In the genomic region with DNA sequence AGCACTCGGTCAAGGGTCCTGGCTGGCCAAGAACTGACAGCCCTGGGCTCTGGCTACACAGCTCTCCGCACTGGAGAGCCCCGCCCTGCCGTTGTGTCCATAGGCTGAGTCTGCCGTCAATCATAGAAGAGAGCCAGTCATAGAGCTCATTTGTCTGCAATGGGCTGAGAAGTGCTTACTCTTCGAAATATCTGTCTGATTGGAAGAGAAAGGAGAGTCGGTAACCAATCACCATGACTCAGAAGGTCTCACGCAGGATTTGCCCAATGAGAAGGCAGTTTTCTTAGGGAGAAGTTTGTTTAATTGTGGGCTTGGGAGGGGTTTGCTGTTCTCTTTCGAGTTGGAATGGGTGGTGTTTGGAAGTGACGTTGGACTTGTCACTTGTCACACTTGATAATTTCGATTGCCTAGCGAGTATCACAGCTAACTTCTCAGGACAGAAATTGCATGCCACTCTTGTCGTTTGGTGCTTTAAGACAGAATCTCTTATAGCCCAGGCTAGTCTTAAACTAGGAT, we compare ENCODE assay signal across 8 mouse cellular contexts. TPM values are rescaled to one million over a fixed set of nuclear protein-coding genes. Genes with fewer than 3 reads are reported as not detected.
A peak's percentile ranks its signal among the peaks of the same experiment; 100 is the strongest.
DNase-seq lines count a peak whose midpoint lies in the region; ATAC-seq and TF ChIP-seq lines count a peak whose summit lies in the region.

Pxmp4 (minus strand) TSS at position 71 of the 516 bp plus-strand sequence.

- no peak within 1 kb of the TSS for H3K27ac ChIP-seq in ES-E14 (ENCODE audit: insufficient read depth, low read depth, low read length, poor library complexity, severe bottlenecking)
- 0 out of 2 replicates have a peak within 1 kb of the TSS, but pooled peaks have one; percentile 53 for H3K27ac ChIP-seq in forebrain, embryonic 15.5 days (replicated peaks)

- H3K9ac ChIP-seq in ES-E14 (ENCODE audit: insufficient read depth, low read depth, low read length, poor library complexity, severe bottlenecking) = peak within 1 kb of the TSS; percentile 85
- H3K9ac ChIP-seq in forebrain, embryonic 15.5 days (replicated peaks) = peak within 1 kb of the TSS; percentile 78

- in situ Hi-C loops in ES-E14 (cut with MboI; ENCODE audit: low sequenced_read_pairs in 2 of 2, unreplicated experiment in 2 of 2) = no loop called here

- intact Hi-C loops in heart, postnatal 25 days (cut with DNase I) = no loop called here

- under 1% methylated on average over 13 of the region's 13 CpGs for WGBS in forebrain, embryonic 15.5 days
- WGBS in lung, adult 2 months = under 1% methylated on average over 13 of the region's 13 CpGs

- peak; percentile 97 for DNase-seq in ES-E14 (ENCODE audit: low read depth, low spot score)
- peak; percentile 98 for DNase-seq in cerebellum, adult 11-12 months
- peak; percentile 99 for DNase-seq in heart, postnatal 25 days (ENCODE audit: low spot score)
- DNase-seq in layer of hippocampus, adult 18-20 months (ENCODE audit: low spot score in 2 of 2) = peak; percentile 97 to 100
- peak; percentile 100 for DNase-seq in lung, adult 2 months
- peak; percentile 92 to 98 for DNase-seq in thymus, adult 18-20 months

- H3K4me1 ChIP-seq in ES-E14 (ENCODE audit: control insufficient read depth in 2 of 2, insufficient read depth in 2 of 2, low read length in 2 of 2, poor library complexity in 1 of 2) = peaks cover 0 to 3% of the 10 kb centered on the region in 2 experiments; a peak in 1 of 4 replicates
- peaks cover 14% of the 10 kb centered on the region for H3K4me1 ChIP-seq in forebrain, embryonic 15.5 days
- peaks cover 8% of the 10 kb centered on the region for H3K4me1 ChIP-seq in lung, adult 2 months (ENCODE audit: control insufficient read depth, insufficient read depth, low read length)

- peak; percentile 100 for ATAC-seq in forebrain, embryonic 15.5 days (replicated peaks)
- peak; percentile 96 for ATAC-seq in neutrophil, adult 5-6 weeks (ENCODE audit: extremely low read depth, insufficient number of reproducible peaks, low FRiP score, poor library complexity, severe bottlenecking)

- peak; percentile 90; the same call in 1 of the 2 replicates for TF ChIP-seq POLR2A in lung, adult 2 months (IDR thresholded peaks at IDR 0.05; ENCODE audit: borderline replicate concordance, extremely low read depth, low read depth, low read length)

- no peaks in the 10 kb centered on the region for H3K9me3 ChIP-seq in ES-E14 (ENCODE audit: control insufficient read depth, insufficient read depth, low read depth, low read length)
- H3K9me3 ChIP-seq in forebrain, embryonic 15.5 days = no peaks in the 10 kb centered on the region

- H3K27me3 ChIP-seq in forebrain, embryonic 15.5 days = no peaks in the 10 kb centered on the region

- peak within 1 kb of the TSS; percentile 90 to 93 for H3K4me3 ChIP-seq in ES-E14 (ENCODE audit: insufficient read depth in 1 of 2, low read depth in 1 of 2, low read length in 2 of 2, poor library complexity in 1 of 2, severe bottlenecking in 1 of 2)
- peak within 1 kb of the TSS; percentile 68 for H3K4me3 ChIP-seq in forebrain, embryonic 15.5 days
- peak within 1 kb of the TSS; percentile 95 for H3K4me3 ChIP-seq in lung, adult 2 months (replicated peaks; ENCODE audit: extremely low read depth, low read depth, low read length)

- no peak for TF ChIP-seq CTCF in lung, adult 2 months (IDR thresholded peaks at IDR 0.05; ENCODE audit: insufficient read depth, low read length)

- H3K4me2 ChIP-seq in forebrain, embryonic 15.5 days (replicated peaks) = peak within 1 kb of the TSS; percentile 64

- H3K36me3 ChIP-seq in ES-E14 (ENCODE audit: control insufficient read depth, insufficient read depth, low read length, poor library complexity, severe bottlenecking) = no peaks in the 10 kb centered on the region
- no peaks in the 10 kb centered on the region for H3K36me3 ChIP-seq in forebrain, embryonic 15.5 days

TF ChIP-seq in ES-E14, 5 proteins besides CTCF, POLR2A, EP300 and RAD21:
- TF ChIP-seq CHD2 (IDR thresholded peaks at IDR 0.05; ENCODE audit: low read depth, low read length) = peak; percentile 95
- no peak for TF ChIP-seq ZNF384 (IDR thresholded peaks at IDR 0.05; ENCODE audit: low read depth, low read length)
- no peak for TF ChIP-seq ZC3H11A (IDR thresholded peaks at IDR 0.05; ENCODE audit: borderline replicate concordance, low read depth, low read length)
- peak; percentile 53; the same call in 1 of the 2 replicates for TF ChIP-seq MAFK (IDR thresholded peaks at IDR 0.05; ENCODE audit: insufficient read depth, low read depth, low read length)
- no peak for TF ChIP-seq HCFC1 (IDR thresholded peaks at IDR 0.05; ENCODE audit: borderline replicate concordance, insufficient read depth, low read length)

RNA-seq across cellular contexts. Expression of gene Pxmp4, which starts in this region (rescaled TPM):
- total RNA-seq in ES-E14 (2012; rRNA removed) = 8.6 and 10.5 TPM in 2 replicates
- polyA plus RNA-seq in forebrain, embryonic 15.5 days (2015; fragmentation: Nextera tagmentation; extraction: Ambion mirVana) = 13.4 and 14.1 TPM in 2 replicates
- 10 to 100 TPM; 23.9 to 26.0 TPM for total RNA-seq in heart, postnatal 25 days (2021)
- 10 to 100 TPM in 1 of 2 experiments, 1 to 10 TPM in 1; 10.0 to 10.8 TPM for total RNA-seq in layer of hippocampus, adult 18-20 months (2021)
- 40.8 and 41.3 TPM in 2 replicates for polyA plus RNA-seq in lung, adult 2 months (2012; rRNA removed)
- total RNA-seq in neutrophil, adult 5-6 weeks (2017) = 7.4 and 10.9 TPM in 2 replicates
